Mouse (Mus musculus) liver, embryonic 13.5 days (tissue): ENCODE measurements around the gene Rfxap. TPM values are rescaled to one million over a fixed set of nuclear protein-coding genes. Genes with fewer than 3 reads are reported as not detected.

Experiments used
- ATAC-seq: fragments of 200-750 bp; cut with Nextera tagmentation; 2 replicates; pipeline ENCODE4 v1.8.0; 2017; ENCODE audit warnings: low read depth, mild to moderate bottlenecking, moderate number of reproducible peaks, moderate library complexity
- DNase-seq: peaks from one replicate; pipeline ENCODE4 v3.0.0; 2022
- H3K27ac ChIP-seq: fragments of 300-500 bp; sonication (generic); 2 replicates; pipeline ENCODE4 v1.5.1; 2015; ENCODE audit warnings: moderate library complexity, mild to moderate bottlenecking, inconsistent platforms
- H3K27me3 ChIP-seq: fragments of 300-500 bp; sonication (generic); 2 replicates; pipeline ENCODE4 v1.6.1; 2015; ENCODE audit warnings: mild to moderate bottlenecking, inconsistent platforms
- H3K36me3 ChIP-seq: fragments of 300-500 bp; sonication (generic); 2 replicates; pipeline ENCODE4 v1.6.1; 2015; ENCODE audit warnings: mild to moderate bottlenecking, inconsistent platforms
- H3K4me1 ChIP-seq: fragments of 300-500 bp; sonication (generic); replicated peaks from 2 replicates; pipeline ENCODE4 v1.6.1; 2015; ENCODE audit warnings: inconsistent platforms
- H3K4me2 ChIP-seq: fragments of 300-500 bp; sonication (generic); 2 replicates; pipeline ENCODE4 v1.6.1; 2015; ENCODE audit warnings: inconsistent platforms, mild to moderate bottlenecking, moderate library complexity
- H3K4me3 ChIP-seq: fragments of 300-500 bp; sonication (generic); replicated peaks from 2 replicates; pipeline ENCODE4 v1.5.1; 2015; ENCODE audit warnings: mild to moderate bottlenecking, inconsistent platforms
- H3K9ac ChIP-seq: fragments of 300-500 bp; sonication (generic); 2 replicates; pipeline ENCODE4 v1.6.1; 2015; ENCODE audit warnings: mild to moderate bottlenecking, inconsistent platforms
- H3K9me3 ChIP-seq: fragments of 300-500 bp; sonication (generic); replicated peaks from 2 replicates; pipeline ENCODE4 v1.6.1; 2016; ENCODE audit warnings: inconsistent platforms
- WGBS: fragments of 180-500 bp; shearing (Covaris S2); methylation state at CpG from one replicate; pipeline ENCODE4 v1.1.7; 2015; ENCODE audit not compliant: insufficient replicate concordance; 5-methylcytosine and 5-hydroxymethylcytosine counted together
- polyA plus RNA-seq: library from polyadenylated mRNA; unstranded; fragments of >200 nt; fragmentation: Nextera tagmentation; extraction: Ambion mirVana; gene quantifications from 2 replicates; pipeline ENCODE4 v1.2.1, GENCODE M21; 2015

Rfxap gene
- polyA plus RNA-seq, 1 experiment from 2014 or later: 16.6 TPM

- Histone ChIP-seq H3K9ac (no peak overlapping the region), H3K27me3 (no peaks in the 10 kb centered on the region), H3K9me3 (peaks cover 6% of the 10 kb centered on the region; the same call in 1 of the 2 replicates), H3K4me2 (no peak overlapping the region), H3K36me3 (no peaks in the 10 kb centered on the region), H3K4me1 (no peaks in the 10 kb centered on the region), H3K27ac (no peak overlapping the region), H3K4me3 (no peak overlapping the region)
- DNase-seq (peak; percentile 18), ATAC-seq (peak; percentile 57; the same call in 1 of the 2 replicates)
- WGBS: 26% methylated on average over 16 of the region's 16 CpGs
Measured at GRCm38 (mm10) chr3:54797211-54797610, 10.4 kb downstream of the Rfxap start.

GRCm38 (mm10) chr3:54795806-54796205 is 11.8 kb downstream of the Rfxap start:
- Histone ChIP-seq H3K9me3 (peaks cover 6% of the 10 kb centered on the region; the same call in 1 of the 2 replicates), H3K27ac (no peak overlapping the region), H3K9ac (no peak overlapping the region), H3K36me3 (no peaks in the 10 kb centered on the region), H3K4me2 (no peak overlapping the region), H3K4me3 (no peak overlapping the region), H3K4me1 (no peaks in the 10 kb centered on the region), H3K27me3 (no peaks in the 10 kb centered on the region)
- ATAC-seq (no peak), DNase-seq (no peak)
- 87% methylated on average over 1 of the region's 1 CpGs for WGBS

- Histone ChIP-seq H3K36me3 (no peaks in the 10 kb centered on the region), H3K4me3 (no peak overlapping the region), H3K9ac (no peak overlapping the region), H3K27me3 (no peaks in the 10 kb centered on the region), H3K27ac (no peak overlapping the region), H3K9me3 (peaks cover 6% of the 10 kb centered on the region; the same call in 1 of the 2 replicates), H3K4me1 (no peaks in the 10 kb centered on the region), H3K4me2 (no peak overlapping the region)
- no peak for DNase-seq
- ATAC-seq: no peak
- 74% methylated on average over 5 of the region's 5 CpGs for WGBS
Measured at GRCm38 (mm10) chr3:54795379-54795778, 12.2 kb downstream of the Rfxap start.

- no peaks in the 10 kb centered on the region for H3K4me1 ChIP-seq
- H3K9me3 ChIP-seq: peaks cover 6% of the 10 kb centered on the region; the same call in 1 of the 2 replicates
- H3K4me3 ChIP-seq: no peak overlapping the region
- ATAC-seq: no peak
- no peak overlapping the region for H3K27ac ChIP-seq
- no peak overlapping the region for H3K9ac ChIP-seq
- WGBS: 71% methylated on average over 6 of the region's 6 CpGs
- H3K36me3 ChIP-seq: no peaks in the 10 kb centered on the region
- H3K27me3 ChIP-seq: no peaks in the 10 kb centered on the region
- DNase-seq: no peak
- H3K4me2 ChIP-seq: no peak overlapping the region
Measured at GRCm38 (mm10) chr3:54793762-54794161, 13.8 kb downstream of the Rfxap start.

GRCm38 (mm10) chr3:54791822-54792677 is 15.5 kb downstream of the Rfxap start:
- Histone ChIP-seq H3K9ac (no peak overlapping the region), H3K9me3 (peaks cover 6% of the 10 kb centered on the region; the same call in 1 of the 2 replicates), H3K27ac (no peak overlapping the region), H3K4me2 (no peak overlapping the region), H3K4me1 (no peaks in the 10 kb centered on the region), H3K4me3 (no peak overlapping the region), H3K36me3 (no peaks in the 10 kb centered on the region), H3K27me3 (no peaks in the 10 kb centered on the region)
- DNase-seq (no peak), ATAC-seq (no peak)
- 53% methylated on average over 10 of the region's 10 CpGs for WGBS

GRCm38 (mm10) chr3:54790601-54791000 is 17.0 kb downstream of the Rfxap start:
- 35% methylated on average over 2 of the region's 2 CpGs for WGBS
- Histone ChIP-seq H3K4me1 (no peaks in the 10 kb centered on the region), H3K27me3 (no peaks in the 10 kb centered on the region), H3K36me3 (no peaks in the 10 kb centered on the region), H3K27ac (no peak overlapping the region), H3K4me3 (no peak overlapping the region), H3K9me3 (peaks cover 6% of the 10 kb centered on the region; the same call in 1 of the 2 replicates), H3K9ac (no peak overlapping the region), H3K4me2 (no peak overlapping the region)
- DNase-seq (no peak), ATAC-seq (no peak)

GRCm38 (mm10) chr3:54775989-54776631 is 31.5 kb downstream of the Rfxap start:
- H3K4me2 ChIP-seq: no peak overlapping the region
- H3K27me3 ChIP-seq: no peaks in the 10 kb centered on the region
- H3K36me3 ChIP-seq: no peaks in the 10 kb centered on the region
- H3K4me3 ChIP-seq: no peak overlapping the region
- H3K4me1 ChIP-seq: no peaks in the 10 kb centered on the region
- H3K27ac ChIP-seq: no peak overlapping the region
- H3K9me3 ChIP-seq: 0 out of 2 replicates have a peak, but pooled peaks cover 4% of the 10 kb centered on the region
- no peak for ATAC-seq
- no peak for DNase-seq
- no peak overlapping the region for H3K9ac ChIP-seq
- WGBS: 43% methylated on average over 7 of the region's 7 CpGs

- H3K9me3 ChIP-seq: 0 out of 2 replicates have a peak, but pooled peaks cover 4% of the 10 kb centered on the region
- no peak overlapping the region for H3K9ac ChIP-seq
- DNase-seq: no peak
- ATAC-seq: no peak
- H3K27me3 ChIP-seq: no peaks in the 10 kb centered on the region
- H3K4me1 ChIP-seq: no peaks in the 10 kb centered on the region
- no peak overlapping the region for H3K4me2 ChIP-seq
- no peak overlapping the region for H3K27ac ChIP-seq
- H3K4me3 ChIP-seq: no peak overlapping the region
- WGBS: 65% methylated on average over 6 of the region's 6 CpGs
- H3K36me3 ChIP-seq: no peaks in the 10 kb centered on the region
Measured at GRCm38 (mm10) chr3:54773613-54774012, 34.0 kb downstream of the Rfxap start.

- H3K27me3 ChIP-seq: no peaks in the 10 kb centered on the region
- no peak for ATAC-seq
- no peak for DNase-seq
- WGBS: 63% methylated on average over 17 of the region's 17 CpGs
- H3K9ac ChIP-seq: no peak overlapping the region
- no peaks in the 10 kb centered on the region for H3K36me3 ChIP-seq
- H3K4me1 ChIP-seq: no peaks in the 10 kb centered on the region
- no peak overlapping the region for H3K4me3 ChIP-seq
- 0 out of 2 replicates have a peak, but pooled peaks cover 4% of the 10 kb centered on the region for H3K9me3 ChIP-seq
- H3K27ac ChIP-seq: no peak overlapping the region
- H3K4me2 ChIP-seq: no peak overlapping the region
Measured at GRCm38 (mm10) chr3:54769349-54770275, 38.0 kb downstream of the Rfxap start.

- WGBS: 68% methylated on average over 8 of the region's 8 CpGs
- Histone ChIP-seq H3K9ac (no peak overlapping the region), H3K4me2 (no peak overlapping the region), H3K4me1 (no peaks in the 10 kb centered on the region), H3K27ac (no peak overlapping the region), H3K9me3 (0 out of 2 replicates have a peak, but pooled peaks cover 3% of the 10 kb centered on the region), H3K36me3 (no peaks in the 10 kb centered on the region), H3K27me3 (no peaks in the 10 kb centered on the region), H3K4me3 (no peak overlapping the region)
- DNase-seq (no peak), ATAC-seq (no peak)
Measured at GRCm38 (mm10) chr3:54768592-54768991, 39.0 kb downstream of the Rfxap start.

GRCm38 (mm10) chr3:54766811-54767210 is 40.8 kb downstream of the Rfxap start:
- no peak overlapping the region for H3K4me3 ChIP-seq
- H3K9ac ChIP-seq: no peak overlapping the region
- H3K27me3 ChIP-seq: no peaks in the 10 kb centered on the region
- H3K4me2 ChIP-seq: no peak overlapping the region
- no peak for ATAC-seq
- H3K4me1 ChIP-seq: no peaks in the 10 kb centered on the region
- WGBS: 69% methylated on average over 5 of the region's 5 CpGs
- H3K36me3 ChIP-seq: no peaks in the 10 kb centered on the region
- DNase-seq: no peak
- H3K9me3 ChIP-seq: no peaks in the 10 kb centered on the region
- H3K27ac ChIP-seq: no peak overlapping the region
